Mouse (Mus musculus) ES-E14 (cell line): Measurements from ENCODE around the gene Cbfa2t3. TPM values are rescaled to one million over a fixed set of nuclear protein-coding genes. Genes with fewer than 3 reads are reported as not detected.

ENCODE experiments used
- DNase-seq: peaks from one replicate; pipeline ENCODE4 v3.0.0-alpha.2; 2013; ENCODE audit warnings: low read depth, low spot score
- H3K27ac ChIP-seq: 2 replicates; pipeline ENCODE4 v1.5.1; 2012; ENCODE audit warnings: low read depth, mild to moderate bottlenecking, low read length, moderate library complexity, mixed read lengths; ENCODE audit not compliant: poor library complexity, insufficient read depth, severe bottlenecking
- H3K36me3 ChIP-seq: 2 replicates; pipeline ENCODE4 v1.6.1; 2012; ENCODE audit warnings: mild to moderate bottlenecking, low read length, moderate library complexity, mixed read lengths; ENCODE audit not compliant: control insufficient read depth, poor library complexity, insufficient read depth, severe bottlenecking
- H3K4me1 ChIP-seq, 2 experiments: fragments of 150-350 bp in 1 of 2; sonication (generic) in 1 of 2; 2 replicates each; pipeline ENCODE4 v1.6.1; 2012; ENCODE audit warnings: low read length in 2 of 2, mild to moderate bottlenecking in 1 of 2, mixed read lengths in 1 of 2; ENCODE audit not compliant: control insufficient read depth in 2 of 2, insufficient read depth in 2 of 2, poor library complexity in 1 of 2
- H3K4me3 ChIP-seq, 2 experiments: fragments of 150-350 bp in 1 of 2; sonication (generic) in 1 of 2; 2 replicates each; pipeline ENCODE4 v1.5.1; 2012; ENCODE audit warnings: low read length in 2 of 2, low read depth in 1 of 2, mild to moderate bottlenecking in 1 of 2, mixed read lengths in 1 of 2; ENCODE audit not compliant: insufficient read depth in 1 of 2, poor library complexity in 1 of 2, severe bottlenecking in 1 of 2
- H3K9ac ChIP-seq: 2 replicates; pipeline ENCODE4 v1.6.1; 2012; ENCODE audit warnings: low read depth, mild to moderate bottlenecking, low read length, mixed read lengths; ENCODE audit not compliant: poor library complexity, insufficient read depth, severe bottlenecking
- H3K9me3 ChIP-seq: fragments of 150-350 bp; sonication (generic); 2 replicates; pipeline ENCODE4 v1.6.1; 2012; ENCODE audit warnings: low read depth, mild to moderate bottlenecking, low read length; ENCODE audit not compliant: control insufficient read depth, insufficient read depth
- CHD2 ChIP-seq: IDR thresholded peaks from 2 replicates; pipeline ENCODE4 v1.6.1; 2014; ENCODE audit warnings: mild to moderate bottlenecking, low read depth, low read length, inconsistent platforms
- HCFC1 ChIP-seq: IDR thresholded peaks from 2 replicates; pipeline ENCODE4 v1.6.1; 2012; ENCODE audit warnings: low read length, inconsistent platforms, borderline replicate concordance; ENCODE audit not compliant: insufficient read depth
- MAFK ChIP-seq: IDR thresholded peaks from 2 replicates; pipeline ENCODE4 v1.6.1; 2014; ENCODE audit warnings: mild to moderate bottlenecking, low read depth, low read length, inconsistent platforms; ENCODE audit not compliant: insufficient read depth
- ZC3H11A ChIP-seq: IDR thresholded peaks from 2 replicates; pipeline ENCODE4 v1.6.1; 2012; ENCODE audit warnings: low read depth, mild to moderate bottlenecking, inconsistent platforms, low read length, borderline replicate concordance
- ZNF384 ChIP-seq: IDR thresholded peaks from 2 replicates; pipeline ENCODE4 v1.6.1; 2012; ENCODE audit warnings: low read depth, low read length, inconsistent platforms
- in situ Hi-C, 2 experiments: fragments of 600-800 bp; cut with MboI; formaldehyde crosslinking; loops; one replicate each; pipeline ENCODE4 v1.15.1; 2025; ENCODE audit warnings: low sequenced_read_pairs in 2 of 2, inconsistent platforms in 1 of 2; ENCODE audit not compliant: unreplicated experiment in 2 of 2
- total RNA-seq: library from RNA; depleted of rRNA; stranded (reverse); fragments of 300-350 nt; gene quantifications from 2 replicates; pipeline ENCODE4 v1.2.3, GENCODE M21; 2012

Gene Cbfa2t3
- total RNA-seq, 1 experiment: 0.36 TPM

DNA sequence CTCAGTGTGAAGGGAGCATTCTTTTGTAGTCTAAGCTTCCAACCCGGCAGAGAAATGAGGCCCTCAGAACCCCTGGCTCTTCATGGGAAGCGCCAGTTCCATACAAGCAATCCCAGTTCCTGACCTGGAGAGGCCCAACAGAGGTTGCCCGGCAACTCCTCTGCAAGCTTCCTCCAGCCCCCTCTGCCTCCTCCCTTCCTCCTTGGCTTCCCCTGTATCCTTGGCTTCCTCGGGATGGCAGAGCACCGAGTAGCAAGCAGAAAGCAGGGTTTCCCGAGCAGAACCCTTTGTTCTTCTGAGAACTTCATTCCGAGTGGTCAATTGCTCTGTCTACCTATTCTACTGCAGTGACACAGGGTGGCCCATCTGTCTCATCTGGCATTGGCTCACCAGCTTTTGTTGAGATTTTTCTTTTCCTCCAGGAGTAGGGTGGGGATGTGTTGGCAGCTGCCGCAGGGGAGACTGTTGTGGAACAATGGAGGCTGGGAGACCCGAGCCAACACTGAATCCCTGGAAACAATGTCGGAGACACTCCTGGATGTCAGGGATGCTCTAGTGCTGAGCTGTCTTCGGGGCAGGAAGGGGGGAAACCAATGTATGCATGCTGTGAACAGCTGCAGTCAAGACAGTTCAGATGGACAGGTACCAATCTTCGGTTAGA lies 7.1 kb upstream of the Cbfa2t3 start:
- no peaks in the 10 kb centered on the region for H3K9me3 ChIP-seq
- no peak for DNase-seq
- TF ChIP-seq CHD2: no peak
- TF ChIP-seq ZC3H11A: no peak
- TF ChIP-seq MAFK: no peak
- TF ChIP-seq HCFC1: no peak
- TF ChIP-seq ZNF384: no peak
- peaks cover 0 to 4% of the 10 kb centered on the region in 2 experiments; a peak in 1 of 4 replicates for H3K4me1 ChIP-seq
- no peak overlapping the region for H3K27ac ChIP-seq
- no peaks in the 10 kb centered on the region for H3K36me3 ChIP-seq
- H3K4me3 ChIP-seq: no peak overlapping the region
- in situ Hi-C loops: no loop called here
- H3K9ac ChIP-seq: no peak overlapping the region

DNA sequence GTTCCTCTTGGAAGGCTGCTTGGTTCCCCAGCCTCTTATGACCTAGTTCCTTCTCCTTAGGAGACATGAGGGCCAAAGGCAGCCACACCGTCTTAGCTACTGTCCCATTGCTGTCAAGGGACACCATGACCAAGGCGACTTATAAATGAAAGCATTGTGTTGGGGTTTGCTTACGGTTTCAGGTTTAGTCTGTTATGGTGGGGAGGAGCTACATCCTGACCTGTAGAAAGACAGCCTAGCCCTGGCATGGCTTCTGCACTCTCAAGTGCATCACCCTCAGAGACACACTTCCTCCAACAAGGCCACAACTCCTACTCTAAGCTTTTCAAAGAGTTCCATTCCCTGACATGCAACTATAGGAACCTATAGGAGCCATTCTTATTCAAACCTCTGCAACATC lies 5.7 kb upstream of the Cbfa2t3 start:
- H3K27ac ChIP-seq: no peak overlapping the region
- DNase-seq: no peak
- H3K4me1 ChIP-seq: peaks cover 0 to 3% of the 10 kb centered on the region in 2 experiments; a peak in 1 of 4 replicates
- no peaks in the 10 kb centered on the region for H3K9me3 ChIP-seq
- no peak overlapping the region for H3K9ac ChIP-seq
- H3K4me3 ChIP-seq: no peak overlapping the region
- TF ChIP-seq CHD2 (no peak), ZC3H11A (no peak), ZNF384 (no peak), MAFK (no peak), HCFC1 (no peak)
- H3K36me3 ChIP-seq: no peaks in the 10 kb centered on the region
- in situ Hi-C loops: no loop called here

DNA sequence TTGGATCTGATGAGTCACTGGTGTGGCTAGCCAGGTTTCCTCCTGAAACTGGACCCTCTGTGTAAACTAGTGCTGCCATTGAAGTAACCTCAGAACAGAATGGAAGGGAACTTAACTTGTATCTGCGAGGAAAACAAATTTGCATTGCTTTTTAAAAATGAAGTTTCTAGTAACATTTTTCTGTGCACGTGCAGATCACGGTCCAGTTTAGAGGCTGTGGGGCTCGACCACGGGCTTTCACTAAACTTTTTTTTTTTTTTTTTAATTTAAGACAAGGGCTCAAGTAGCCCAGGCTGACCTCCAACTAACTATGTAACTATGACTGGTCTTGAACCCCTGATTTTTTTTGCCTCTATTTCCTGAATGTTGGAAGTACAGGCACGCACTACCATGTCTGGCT lies 4.0 kb upstream of the Cbfa2t3 start:
- H3K4me1 ChIP-seq: peaks cover 0 to 9% of the 10 kb centered on the region in 2 experiments; a peak in 2 of 4 replicates
- H3K9me3 ChIP-seq: no peaks in the 10 kb centered on the region
- in situ Hi-C loops: no loop called here
- no peaks in the 10 kb centered on the region for H3K36me3 ChIP-seq
- H3K9ac ChIP-seq: no peak overlapping the region
- H3K4me3 ChIP-seq: no peak overlapping the region
- TF ChIP-seq ZNF384 (no peak), MAFK (no peak), HCFC1 (no peak), CHD2 (no peak), ZC3H11A (no peak)
- H3K27ac ChIP-seq: no peak overlapping the region
- no peak for DNase-seq

DNA sequence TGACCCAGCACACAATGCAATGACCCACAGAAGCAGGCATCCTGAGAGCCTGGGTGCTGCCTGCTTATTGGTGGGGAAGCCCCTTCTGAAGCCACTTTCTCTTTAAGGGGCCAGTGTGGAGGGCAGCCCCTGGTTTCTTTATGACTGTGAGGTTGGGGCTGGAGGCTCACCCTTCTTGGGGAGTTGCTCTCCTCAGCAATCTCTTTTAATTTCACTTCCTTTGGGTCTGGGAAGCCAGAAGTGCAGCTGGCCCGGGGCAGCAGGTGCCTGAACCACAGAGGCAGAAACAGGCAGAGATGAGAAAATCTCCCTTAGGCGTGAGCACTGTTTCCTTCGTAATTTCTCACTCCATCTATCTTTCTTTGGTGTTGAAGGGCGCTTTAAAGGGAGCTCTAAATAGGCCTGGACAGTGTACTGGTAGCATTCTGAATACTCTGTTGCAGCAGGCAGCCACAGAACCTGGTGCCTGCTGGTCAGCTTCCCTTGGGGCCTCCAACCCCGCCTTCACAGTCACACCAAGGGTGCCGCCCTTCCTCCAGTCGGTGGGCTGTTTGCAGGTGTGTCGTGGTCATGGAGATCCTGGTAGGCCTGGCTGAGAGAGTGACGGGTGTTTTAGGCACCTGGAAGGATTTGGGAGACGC lies 3.5 kb upstream of the Cbfa2t3 start:
- DNase-seq: no peak
- in situ Hi-C loops: no loop called here
- H3K4me1 ChIP-seq: peaks cover 0 to 10% of the 10 kb centered on the region in 2 experiments; a peak in 2 of 4 replicates
- TF ChIP-seq MAFK: no peak
- no peak for TF ChIP-seq ZNF384
- TF ChIP-seq HCFC1: no peak
- no peak for TF ChIP-seq CHD2
- no peak for TF ChIP-seq ZC3H11A
- no peaks in the 10 kb centered on the region for H3K9me3 ChIP-seq
- H3K27ac ChIP-seq: no peak overlapping the region
- no peak overlapping the region for H3K9ac ChIP-seq
- no peaks in the 10 kb centered on the region for H3K36me3 ChIP-seq
- no peak overlapping the region for H3K4me3 ChIP-seq
